Mouse (Mus musculus): Measurements from ENCODE around the gene Zbtb7b. TPM values are rescaled to one million over a fixed set of nuclear protein-coding genes. Genes with fewer than 3 reads are reported as not detected.

The Zbtb7b gene
- total and polyA plus RNA-seq, 3 experiments = 11.9 to 34.2 (median 27.6) TPM

DNA sequence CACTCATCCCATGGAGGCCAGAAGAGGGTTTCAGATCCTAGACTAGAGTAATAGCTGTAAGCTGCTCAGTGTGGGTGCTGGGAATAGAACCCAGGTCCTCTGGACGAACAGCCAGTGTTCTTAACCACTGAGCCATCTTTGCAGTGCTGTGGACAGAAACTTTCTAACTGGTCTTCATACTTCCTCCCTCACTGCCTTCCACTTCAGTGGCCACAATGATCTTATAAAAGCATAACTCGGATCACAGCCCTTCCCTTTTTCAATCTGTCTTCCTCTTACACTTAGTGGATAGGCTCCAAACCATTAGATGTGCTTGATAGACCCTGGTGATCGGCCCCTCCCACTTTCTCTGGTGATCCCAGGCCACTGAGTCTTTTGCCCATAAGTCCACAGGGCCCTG, 34.3 kb downstream of the Zbtb7b start:
- Histone ChIP-seq H3K4me1 (ENCODE audit: control insufficient read depth in 1 of 2, insufficient read depth in 2 of 2) (peaks cover 8 to 11% of the 10 kb centered on the region in 2 experiments), H3K4me2 (ENCODE audit: insufficient read depth, low read depth, poor library complexity, severe bottlenecking) (no peak overlapping the region), H3K36me3 (replicated peaks in 1 of 2; ENCODE audit: control insufficient read depth in 1 of 2, insufficient read depth in 1 of 2, low read length in 1 of 2) (no peaks in the 10 kb centered on the region), H3K4me3 (replicated peaks in 1 of 3; ENCODE audit: low read depth in 2 of 3, low read length in 2 of 3, poor library complexity in 1 of 3) (no peak overlapping the region), H3K27me3 (replicated peaks) (peaks cover 23% of the 10 kb centered on the region), H3K9ac (ENCODE audit: insufficient read depth, low read depth) (no peak overlapping the region), H3K9me3 (replicated peaks; ENCODE audit: low read length) (no peaks in the 10 kb centered on the region), H3K79me2 (replicated peaks; ENCODE audit: control insufficient read depth, extremely low read depth, insufficient read depth, poor library complexity, severe bottlenecking) (no peaks in the 10 kb centered on the region), H3K27ac (ENCODE audit: insufficient read depth, low read depth) (no peak overlapping the region)
- in situ Hi-C loops (cut with MboI; ENCODE audit: low pct_ligation_motif_present, low pct_unique_long_range_greater_than_20kb, low sequenced_read_pairs) = no loop called here
- dilution Hi-C loops (cut with MboI; ENCODE audit: extremely low pct_ligation_motif_present, extremely low pct_unique_long_range_greater_than_20kb, low sequenced_read_pairs) = no loop called here
- DNase-seq (ENCODE audit: extremely low read depth) = no peak
- no peak for TF ChIP-seq MAFK (IDR thresholded peaks at IDR 0.05; ENCODE audit: insufficient replicate concordance, low read length)
- no peak for TF ChIP-seq MAX (IDR thresholded peaks at IDR 0.05; ENCODE audit: low read length)
- no peak for TF ChIP-seq PAX5 (IDR thresholded peaks at IDR 0.05; ENCODE audit: low read length)
- TF ChIP-seq POLR2AphosphoS2 (IDR thresholded peaks at IDR 0.05; ENCODE audit: low read depth, low read length) = no peak
- TF ChIP-seq ZMIZ1 (IDR thresholded peaks at IDR 0.05; ENCODE audit: low read depth, low read length) = no peak
- no peak for TF ChIP-seq EP300 (IDR thresholded peaks at IDR 0.05; ENCODE audit: low read length)
- TF ChIP-seq ZC3H11A (IDR thresholded peaks at IDR 0.05; ENCODE audit: low read depth, low read length) = no peak
- no peak for TF ChIP-seq IRF4 (IDR thresholded peaks at IDR 0.05; ENCODE audit: low read depth, low read length)
- TF ChIP-seq SIN3A (IDR thresholded peaks at IDR 0.05; ENCODE audit: low read length) = no peak
- no peak for TF ChIP-seq UBTF (IDR thresholded peaks at IDR 0.05; ENCODE audit: low read depth, low read length)
- no peak for TF ChIP-seq USF1 (IDR thresholded peaks at IDR 0.05; ENCODE audit: low read depth, low read length)
- no peak for TF ChIP-seq NELFE (IDR thresholded peaks at IDR 0.05; ENCODE audit: low read depth, low read length)
- no peak for TF ChIP-seq TBP (conservative IDR thresholded peaks at IDR 0.05; ENCODE audit: low read depth, low read length)
- no peak for TF ChIP-seq MYC (IDR thresholded peaks at IDR 0.05; ENCODE audit: low read depth, low read length)
- TF ChIP-seq ZNF384 (IDR thresholded peaks at IDR 0.05; ENCODE audit: low read depth, low read length) = no peak
- no peak for TF ChIP-seq MXI1 (IDR thresholded peaks at IDR 0.05; ENCODE audit: low read depth, low read length)
- no peak for TF ChIP-seq USF2 (conservative IDR thresholded peaks at IDR 0.05; ENCODE audit: low read depth, low read length)

DNA sequence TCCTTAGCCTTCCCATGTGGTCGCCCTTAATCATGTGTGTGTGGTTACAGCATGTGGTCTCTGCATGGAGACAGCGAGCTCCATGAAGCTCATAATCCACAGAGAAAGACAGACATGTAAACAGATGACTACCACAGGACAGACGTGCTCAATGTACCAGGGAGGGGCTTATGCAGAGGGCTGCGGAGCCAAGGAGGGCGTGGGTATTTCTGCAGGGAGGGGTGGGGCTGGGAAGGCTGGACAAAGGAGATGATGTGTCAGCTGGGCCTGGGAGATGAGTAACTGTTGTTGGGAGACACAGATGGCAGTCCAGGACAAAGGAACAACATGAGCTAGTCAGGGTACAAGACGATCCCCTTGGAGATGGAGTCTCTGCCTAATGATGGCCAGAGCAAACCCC, 34.9 kb downstream of the Zbtb7b start:
- Histone ChIP-seq H3K36me3 (replicated peaks in 1 of 2; ENCODE audit: control insufficient read depth in 1 of 2, insufficient read depth in 1 of 2, low read length in 1 of 2) (no peaks in the 10 kb centered on the region), H3K27me3 (replicated peaks) (peaks cover 21% of the 10 kb centered on the region), H3K9ac (ENCODE audit: insufficient read depth, low read depth) (no peak overlapping the region), H3K4me3 (replicated peaks in 1 of 3; ENCODE audit: low read depth in 2 of 3, low read length in 2 of 3, poor library complexity in 1 of 3) (no peak overlapping the region), H3K27ac (ENCODE audit: insufficient read depth, low read depth) (no peak overlapping the region), H3K4me1 (ENCODE audit: control insufficient read depth in 1 of 2, insufficient read depth in 2 of 2) (peaks cover 9 to 16% of the 10 kb centered on the region in 2 experiments), H3K4me2 (ENCODE audit: insufficient read depth, low read depth, poor library complexity, severe bottlenecking) (no peak overlapping the region), H3K9me3 (replicated peaks; ENCODE audit: low read length) (no peaks in the 10 kb centered on the region), H3K79me2 (replicated peaks; ENCODE audit: control insufficient read depth, extremely low read depth, insufficient read depth, poor library complexity, severe bottlenecking) (no peaks in the 10 kb centered on the region)
- no peak for TF ChIP-seq TBP (conservative IDR thresholded peaks at IDR 0.05; ENCODE audit: low read depth, low read length)
- no peak for TF ChIP-seq TCF12 (IDR thresholded peaks at IDR 0.05; ENCODE audit: low read depth, low read length)
- no peak for TF ChIP-seq CTCF (conservative IDR thresholded peaks at IDR 0.05 in 1 of 2, IDR thresholded peaks at IDR 0.05 in 1 of 2; ENCODE audit: low read depth in 2 of 2, low read length in 2 of 2)
- no peak for TF ChIP-seq CHD1 (IDR thresholded peaks at IDR 0.05; ENCODE audit: low read depth, low read length)
- no peak for TF ChIP-seq USF1 (IDR thresholded peaks at IDR 0.05; ENCODE audit: low read depth, low read length)
- no peak for TF ChIP-seq PAX5 (IDR thresholded peaks at IDR 0.05; ENCODE audit: low read length)
- no peak for TF ChIP-seq HCFC1 (IDR thresholded peaks at IDR 0.05; ENCODE audit: low read depth, low read length)
- no peak for TF ChIP-seq MAX (IDR thresholded peaks at IDR 0.05; ENCODE audit: low read length)
- no peak for TF ChIP-seq ZC3H11A (IDR thresholded peaks at IDR 0.05; ENCODE audit: low read depth, low read length)
- no peak for TF ChIP-seq MAZ (IDR thresholded peaks at IDR 0.05; ENCODE audit: low read depth, low read length)
- TF ChIP-seq SIN3A (IDR thresholded peaks at IDR 0.05; ENCODE audit: low read length) = no peak
- TF ChIP-seq POLR2A (IDR thresholded peaks at IDR 0.05; ENCODE audit: low read depth, low read length) = no peak
- TF ChIP-seq CHD2 (IDR thresholded peaks at IDR 0.05; ENCODE audit: low read length) = no peak
- TF ChIP-seq UBTF (IDR thresholded peaks at IDR 0.05; ENCODE audit: low read depth, low read length) = no peak
- dilution Hi-C loops (cut with MboI; ENCODE audit: extremely low pct_ligation_motif_present, extremely low pct_unique_long_range_greater_than_20kb, low sequenced_read_pairs) (no loop called here), in situ Hi-C loops (cut with MboI; ENCODE audit: low pct_ligation_motif_present, low pct_unique_long_range_greater_than_20kb, low sequenced_read_pairs) (no loop called here)
- no peak for DNase-seq (ENCODE audit: extremely low read depth)
